Mouse (Mus musculus) liver, embryonic 14.5 days (tissue): ENCODE data around the gene Wdr24.

ENCODE experiments used
- CTCF ChIP-seq: IDR thresholded peaks from 2 replicates; pipeline ENCODE4 v1.5.1; 2016; ENCODE audit warnings: antibody characterized with exemption, low read depth, control low read depth
- EP300 ChIP-seq: IDR thresholded peaks from 2 replicates; pipeline ENCODE4 v1.6.1; 2016; ENCODE audit warnings: antibody characterized with exemption, low read depth

GRCm38 (mm10) chr17:25872676-25873075 lies 49.2 kb downstream of the Wdr24 start:
- TF ChIP-seq CTCF (no peak), EP300 (no peak)
